Mouse (Mus musculus) frontal cortex, postnatal 25 days (tissue): Measurements from ENCODE around the gene Cog8.
"Not testable (repeated sequence)": the region's sequence is repeated elsewhere in the genome, so short reads cannot be mapped to it uniquely, and the experiment has no call there.

Experiments
- DNase-seq, 2 experiments: peaks; one replicate each; pipeline ENCODE4 v3.0.0; 2022; ENCODE audit warnings: low spot score in 2 of 2

Gene Cog8

GRCm38 (mm10) chr8:107045478-107045877, 11.0 kb downstream of the Cog8 start:
- no peak for DNase-seq

- DNase-seq, result no peak
Measured at GRCm38 (mm10) chr8:107040632-107041031, 15.9 kb downstream of the Cog8 start.

GRCm38 (mm10) chr8:107036626-107037025, 19.9 kb downstream of the Cog8 start:
- no peak for DNase-seq

- DNase-seq, result no peak
Measured at GRCm38 (mm10) chr8:107035641-107036040, 20.8 kb downstream of the Cog8 start.

DNA sequence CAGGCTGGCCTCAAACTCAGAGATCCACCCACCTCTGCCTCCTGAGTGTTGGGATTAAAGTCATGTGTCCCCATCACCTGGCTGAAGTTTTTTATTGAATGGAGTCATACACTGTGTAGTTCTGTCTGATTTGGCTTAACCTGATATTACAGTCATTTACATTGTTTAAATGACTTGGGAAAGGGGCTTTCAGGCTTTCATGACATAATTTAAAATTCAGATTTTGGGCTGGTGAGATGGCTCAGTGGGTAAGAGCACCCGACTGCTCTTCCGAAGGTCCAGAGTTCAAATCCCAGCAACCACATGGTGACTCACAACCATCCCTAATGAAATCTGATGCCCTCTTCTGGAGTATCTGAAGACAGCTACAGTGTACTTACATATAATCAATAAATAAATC, 22.9 kb downstream of the Cog8 start:
- DNase-seq, result not testable (repeated sequence)

- DNase-seq, result no peak
Measured at GRCm38 (mm10) chr8:107031577-107032090, 24.9 kb downstream of the Cog8 start.

- DNase-seq, result peak; percentile 84 to 92
Measured at GRCm38 (mm10) chr8:107030650-107031576, 25.6 kb downstream of the Cog8 start, which contains the start of gene Vps4a. TSS of gene Vps4a (plus strand) at chr8:107031222.

DNA sequence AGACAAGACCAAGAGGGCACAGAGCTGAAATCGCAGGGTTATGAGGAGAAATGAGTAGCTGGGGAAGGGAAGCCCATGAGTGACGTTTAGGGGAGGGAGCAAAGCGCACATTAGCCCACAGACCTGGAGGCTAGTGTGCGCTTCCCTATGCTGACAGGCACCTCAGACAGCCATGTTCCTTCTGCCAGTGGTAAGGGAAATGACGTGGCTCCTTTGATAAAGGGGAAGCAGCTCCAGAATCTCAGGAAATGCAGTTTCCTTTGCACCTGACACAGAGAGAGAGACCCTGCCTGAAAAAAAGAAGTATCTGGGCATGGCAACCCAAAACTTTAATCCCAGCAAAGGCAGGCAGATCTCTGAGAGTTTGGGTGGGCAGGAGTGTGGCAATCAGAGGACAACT, 26.4 kb downstream of the Cog8 start:
- DNase-seq, result no peak

GRCm38 (mm10) chr8:107029310-107029709, 27.2 kb downstream of the Cog8 start:
- DNase-seq, result no peak

- DNase-seq, result no peak
Measured at GRCm38 (mm10) chr8:107023479-107023878, 33.0 kb downstream of the Cog8 start.

- DNase-seq, result no peak
Measured at GRCm38 (mm10) chr8:107014915-107015314, 41.6 kb downstream of the Cog8 start.

DNA sequence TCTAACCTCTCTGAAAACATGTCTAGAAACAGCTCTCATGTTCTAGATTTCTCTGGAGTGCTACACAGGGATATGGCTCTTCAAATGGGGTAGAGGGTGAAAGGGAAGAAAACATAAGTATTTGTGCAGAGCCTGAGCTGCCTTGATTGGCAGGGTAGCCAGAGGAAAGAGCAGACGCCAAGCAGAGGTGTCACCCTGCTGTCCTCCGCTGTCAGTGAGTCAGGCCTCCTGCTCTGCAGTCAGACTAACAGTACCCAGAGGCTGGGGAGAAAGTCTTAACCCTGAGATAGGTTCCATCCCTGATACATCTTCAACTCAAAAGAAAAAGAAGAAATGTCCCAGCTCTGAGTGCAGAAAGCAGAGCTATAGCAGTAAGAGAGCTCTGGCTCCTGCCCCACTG, 43.8 kb downstream of the Cog8 start:
- no peak for DNase-seq

DNA sequence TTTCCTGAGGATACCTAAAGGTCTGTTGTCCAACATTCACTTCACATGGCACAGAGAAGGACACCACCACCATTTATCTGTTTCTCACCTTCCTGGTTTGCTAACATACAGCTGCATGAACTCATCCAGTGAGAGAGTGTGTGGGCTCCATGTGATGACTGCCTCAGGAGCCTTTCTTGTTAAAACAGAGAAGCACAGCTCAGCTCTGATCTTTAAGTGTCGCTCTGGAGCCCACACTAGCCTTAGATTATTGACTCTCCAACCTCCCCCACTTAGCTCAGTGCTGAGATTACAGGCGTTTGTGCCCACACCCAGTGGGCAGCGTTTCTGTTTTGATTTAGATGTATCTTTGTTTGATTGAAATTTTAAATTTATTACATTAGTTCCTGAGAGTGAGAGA, 48.7 kb downstream of the Cog8 start:
- DNase-seq, result no peak

DNA sequence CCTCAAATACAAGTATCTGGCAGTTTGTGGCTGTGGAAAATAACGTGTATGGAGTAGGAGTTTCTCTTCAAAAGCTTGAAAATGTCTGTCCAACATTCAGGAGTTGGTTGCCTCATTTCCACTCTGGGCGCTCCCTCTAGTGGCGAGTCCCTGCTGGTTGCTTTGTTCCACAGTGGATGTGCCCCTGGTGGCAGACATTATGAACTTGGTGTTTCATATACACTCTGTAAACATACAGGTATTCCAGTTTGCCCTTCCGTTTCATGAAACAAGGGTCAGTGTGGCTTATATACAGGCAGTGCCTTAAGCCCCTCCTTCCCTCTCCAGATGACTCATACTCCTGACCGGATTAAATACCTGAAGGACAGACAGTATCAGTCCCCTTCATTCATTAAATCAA, 54.0 kb downstream of the Cog8 start:
- peak; percentile 86 to 88 for DNase-seq

DNA sequence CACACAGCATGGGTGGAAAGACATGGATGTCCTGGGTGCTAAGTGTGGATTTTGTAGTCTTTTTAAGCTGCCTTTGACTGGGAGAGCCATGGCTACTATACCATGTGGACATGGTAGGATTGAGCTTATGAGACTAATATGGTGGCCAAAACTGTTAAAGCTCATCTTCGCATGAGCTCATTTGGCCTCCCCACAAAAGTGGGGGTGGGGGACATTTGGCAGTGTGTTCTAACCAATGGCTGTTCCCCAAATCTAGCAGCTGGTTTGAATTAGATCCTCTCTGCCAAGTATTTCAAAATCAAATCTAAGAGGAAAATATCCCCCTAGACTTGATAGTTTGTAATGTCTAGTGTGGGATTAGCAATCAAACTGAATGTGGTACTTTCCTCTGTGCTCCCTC, 57.4 kb downstream of the Cog8 start:
- DNase-seq, result no peak

DNA sequence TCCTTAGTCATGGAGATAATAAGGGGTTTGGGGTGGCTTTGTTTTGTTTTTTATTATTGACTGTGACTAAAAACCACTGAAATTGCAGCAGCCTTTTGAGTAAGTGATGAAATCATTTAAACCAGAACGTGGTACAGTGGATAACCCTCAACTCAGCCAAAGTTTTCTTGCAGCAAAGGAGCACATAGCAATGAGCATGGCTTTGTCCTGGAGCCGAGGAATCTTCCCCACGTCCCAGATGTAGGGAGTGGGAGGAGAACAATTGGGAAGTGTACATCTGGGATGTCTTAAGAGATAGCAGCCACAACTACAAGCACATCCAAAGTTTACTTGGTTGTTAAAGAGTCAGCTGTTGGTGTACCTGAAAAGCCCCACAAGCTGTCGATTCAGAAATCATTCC, 59.1 kb downstream of the Cog8 start:
- no peak for DNase-seq

DNA sequence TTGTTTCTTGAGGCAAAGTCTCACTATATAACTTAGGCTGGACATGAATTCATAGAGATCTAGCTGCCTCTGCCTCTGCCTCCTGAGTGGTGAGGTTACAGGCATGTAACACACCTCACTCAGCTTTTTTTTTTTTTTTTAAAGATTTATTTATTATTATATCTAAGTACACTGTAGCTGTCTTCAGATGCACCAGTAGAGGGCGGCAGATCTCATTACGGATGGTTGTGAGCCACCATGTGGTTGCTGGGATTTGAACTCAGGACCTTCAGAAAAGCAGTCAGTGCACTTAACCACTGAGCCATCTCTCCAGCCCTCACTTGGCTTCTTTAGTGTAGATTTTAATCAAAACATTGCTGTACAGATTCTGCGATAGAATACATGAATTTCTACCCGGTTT, 60.1 kb downstream of the Cog8 start:
- DNase-seq, result not testable (repeated sequence)
